8 mouse cellular contexts compared by ENCODE assay signal in genomic region chr9:31082054-31082666, GRCm38 (mm10). TPM values are rescaled to one million over a fixed set of nuclear protein-coding genes. Genes with fewer than 3 reads are reported as not detected.
DNase-seq lines count a peak whose midpoint lies in the region; ATAC-seq and TF ChIP-seq lines count a peak whose summit lies in the region.

No protein-coding gene starts in this region.

- TF ChIP-seq CTCF in CH12.LX (conservative IDR thresholded peaks at IDR 0.05 in 1 of 2, IDR thresholded peaks at IDR 0.05 in 1 of 2; ENCODE audit: low read depth in 2 of 2, low read length in 2 of 2) = peak; percentile 76 to 93
- TF ChIP-seq CTCF in liver, embryonic 14.5 days (IDR thresholded peaks at IDR 0.05; ENCODE audit: low read depth) = peak; percentile 88
- peak; percentile 80; the same call in 1 of the 2 replicates for TF ChIP-seq CTCF in testis, adult 2 months (IDR thresholded peaks at IDR 0.05; ENCODE audit: control insufficient read depth, insufficient read depth, insufficient replicate concordance, low read depth, low read length)

- peak overlapping the region; percentile 9 to 54 (median 47) for H3K4me3 ChIP-seq in CH12.LX (replicated peaks in 1 of 3; ENCODE audit: low read depth in 2 of 3, low read length in 2 of 3, poor library complexity in 1 of 3)
- no peak overlapping the region for H3K4me3 ChIP-seq in heart, embryonic 15.5 days
- H3K4me3 ChIP-seq in liver, embryonic 14.5 days (ENCODE audit: insufficient read depth in 1 of 2, low read depth in 2 of 2, low read length in 2 of 2) = no peak overlapping the region
- H3K4me3 ChIP-seq in neural tube, embryonic 14.5 days (ENCODE audit: low read depth, low read length) = no peak overlapping the region; the same call in 1 of the 2 replicates
- no peak overlapping the region for H3K4me3 ChIP-seq in testis, adult 2 months (ENCODE audit: control insufficient read depth, low read depth, low read length)

- H3K9ac ChIP-seq in CH12.LX (ENCODE audit: insufficient read depth, low read depth) = no peak overlapping the region
- no peak overlapping the region for H3K9ac ChIP-seq in heart, embryonic 15.5 days
- H3K9ac ChIP-seq in liver, embryonic 14.5 days (replicated peaks) = no peak overlapping the region
- H3K9ac ChIP-seq in neural tube, embryonic 14.5 days (replicated peaks; ENCODE audit: low read depth, low read length) = no peak overlapping the region; the same call in 1 of the 2 replicates

- no peak for TF ChIP-seq EP300 in CH12.LX (IDR thresholded peaks at IDR 0.05; ENCODE audit: low read length)
- TF ChIP-seq EP300 in liver, embryonic 14.5 days (IDR thresholded peaks at IDR 0.05; ENCODE audit: low read depth) = no peak

- dilution Hi-C loops in CH12.LX (cut with MboI; ENCODE audit: extremely low pct_ligation_motif_present, extremely low pct_unique_long_range_greater_than_20kb, low sequenced_read_pairs) = no loop called here

- DNase-seq in CH12.LX (ENCODE audit: extremely low read depth) = peak; percentile 85
- DNase-seq in c-Kit-negative CD71-positive TER-119-positive erythroid progenitor cells, embryonic 14.5 days (ENCODE audit: low read depth, low spot score) = peak; percentile 45
- peak; percentile 18 for DNase-seq in fibroblast of lung, adult 2 months (ENCODE audit: low read depth)
- peak; percentile 75 for DNase-seq in kidney, postnatal 14 days
- DNase-seq in liver, embryonic 14.5 days (ENCODE audit: low read depth in 3 of 3, low spot score in 3 of 3) = peak; percentile 38 to 44 (median 41)

- H3K27me3 ChIP-seq in CH12.LX (replicated peaks) = no peaks in the 10 kb centered on the region
- peaks cover 20% of the 10 kb centered on the region for H3K27me3 ChIP-seq in heart, embryonic 15.5 days
- H3K27me3 ChIP-seq in liver, embryonic 14.5 days (ENCODE audit: control insufficient read depth, insufficient read depth, low read length) = no peaks in the 10 kb centered on the region
- no peaks in the 10 kb centered on the region for H3K27me3 ChIP-seq in neural tube, embryonic 14.5 days (ENCODE audit: control insufficient read depth, insufficient read depth, low read length)
- H3K27me3 ChIP-seq in testis, adult 2 months (ENCODE audit: control insufficient read depth, insufficient read depth, low read length) = no peaks in the 10 kb centered on the region

- no peak for ATAC-seq in heart, embryonic 15.5 days (replicated peaks; ENCODE audit: insufficient number of reproducible peaks, insufficient read depth, low FRiP score, low read depth)
- ATAC-seq in liver, embryonic 14.5 days (ENCODE audit: insufficient read depth) = no peak
- ATAC-seq in neural tube, embryonic 14.5 days (ENCODE audit: low read depth) = peak; percentile 62; the same call in 1 of the 2 replicates

- TF ChIP-seq POLR2A in CH12.LX (IDR thresholded peaks at IDR 0.05; ENCODE audit: low read depth, low read length) = 0 out of 2 replicates have a peak, but pooled peaks have one; percentile 25
- no peak for TF ChIP-seq POLR2A in testis, adult 2 months (IDR thresholded peaks at IDR 0.05; ENCODE audit: control insufficient read depth, low read depth, low read length)

- H3K79me2 ChIP-seq in CH12.LX (replicated peaks; ENCODE audit: control insufficient read depth, extremely low read depth, insufficient read depth, poor library complexity, severe bottlenecking) = no peaks in the 10 kb centered on the region

- peak overlapping the region; percentile 5 for H3K4me2 ChIP-seq in CH12.LX (ENCODE audit: insufficient read depth, low read depth, poor library complexity, severe bottlenecking)
- H3K4me2 ChIP-seq in heart, embryonic 15.5 days = peak overlapping the region; percentile 27
- H3K4me2 ChIP-seq in liver, embryonic 14.5 days (ENCODE audit: low read depth) = no peak overlapping the region
- H3K4me2 ChIP-seq in neural tube, embryonic 14.5 days (ENCODE audit: low read depth, low read length) = peak overlapping the region; percentile 49

- no peaks in the 10 kb centered on the region for H3K9me3 ChIP-seq in CH12.LX (replicated peaks; ENCODE audit: low read length)
- no peaks in the 10 kb centered on the region for H3K9me3 ChIP-seq in heart, embryonic 15.5 days (replicated peaks)
- no peaks in the 10 kb centered on the region for H3K9me3 ChIP-seq in liver, embryonic 14.5 days (ENCODE audit: control insufficient read depth, low read length)
- no peaks in the 10 kb centered on the region for H3K9me3 ChIP-seq in neural tube, embryonic 14.5 days (ENCODE audit: control insufficient read depth, low read length)

- H3K27ac ChIP-seq in CH12.LX (ENCODE audit: insufficient read depth, low read depth) = no peak overlapping the region
- H3K27ac ChIP-seq in heart, embryonic 15.5 days = no peak overlapping the region
- H3K27ac ChIP-seq in liver, embryonic 14.5 days = no peak overlapping the region
- H3K27ac ChIP-seq in neural tube, embryonic 14.5 days (ENCODE audit: low read depth, low read length) = no peak overlapping the region
- H3K27ac ChIP-seq in testis, adult 2 months (ENCODE audit: control insufficient read depth, insufficient read depth, low read depth, low read length) = no peak overlapping the region

- in situ Hi-C loops in CH12.LX (cut with MboI; ENCODE audit: low pct_ligation_motif_present, low pct_unique_long_range_greater_than_20kb, low sequenced_read_pairs) = no loop called here

- 10% methylated on average over 15 of the region's 15 CpGs for WGBS in heart, embryonic 15.5 days
- 12% methylated on average over 15 of the region's 15 CpGs for WGBS in liver, embryonic 14.5 days (ENCODE audit: insufficient replicate concordance)
- 5% methylated on average over 15 of the region's 15 CpGs for WGBS in neural tube, embryonic 14.5 days

- peaks cover 0 to 8% of the 10 kb centered on the region in 2 experiments for H3K36me3 ChIP-seq in CH12.LX (replicated peaks in 1 of 2; ENCODE audit: control insufficient read depth in 1 of 2, insufficient read depth in 1 of 2, low read length in 1 of 2)
- no peaks in the 10 kb centered on the region for H3K36me3 ChIP-seq in heart, embryonic 15.5 days
- no peaks in the 10 kb centered on the region for H3K36me3 ChIP-seq in liver, embryonic 14.5 days (replicated peaks; ENCODE audit: control insufficient read depth, insufficient read depth, low read depth)
- H3K36me3 ChIP-seq in neural tube, embryonic 14.5 days (ENCODE audit: control insufficient read depth, insufficient read depth, low read length) = no peaks in the 10 kb centered on the region
- no peaks in the 10 kb centered on the region for H3K36me3 ChIP-seq in testis, adult 2 months (ENCODE audit: control insufficient read depth, insufficient read depth, low read length)

- peaks cover 0 to 10% of the 10 kb centered on the region in 2 experiments; a peak in 2 of 4 replicates for H3K4me1 ChIP-seq in CH12.LX (ENCODE audit: control insufficient read depth in 1 of 2, insufficient read depth in 2 of 2)
- H3K4me1 ChIP-seq in heart, embryonic 15.5 days (replicated peaks) = peaks cover 10% of the 10 kb centered on the region
- 0 out of 4 replicates have a peak, but pooled peaks cover 0 to 3% of the 10 kb centered on the region in 2 experiments for H3K4me1 ChIP-seq in liver, embryonic 14.5 days (replicated peaks; ENCODE audit: control insufficient read depth in 2 of 2, insufficient read depth in 2 of 2, low read length in 1 of 2)
- no peaks in the 10 kb centered on the region for H3K4me1 ChIP-seq in neural tube, embryonic 14.5 days (ENCODE audit: control insufficient read depth, insufficient read depth, low read length)
- H3K4me1 ChIP-seq in testis, adult 2 months (ENCODE audit: control insufficient read depth, insufficient read depth, low read length) = no peaks in the 10 kb centered on the region

- peak; percentile 93 for TF ChIP-seq RAD21 in CH12.LX (IDR thresholded peaks at IDR 0.05; ENCODE audit: low read depth, low read length)

TF ChIP-seq in CH12.LX, 34 proteins besides CTCF, POLR2A, EP300 and RAD21:
- TF ChIP-seq MEF2A (IDR thresholded peaks at IDR 0.05; ENCODE audit: borderline replicate concordance, low read depth, low read length) (no peak), MYC (IDR thresholded peaks at IDR 0.05; ENCODE audit: low read depth, low read length) (peak; percentile 79), CHD1 (IDR thresholded peaks at IDR 0.05; ENCODE audit: low read depth, low read length) (no peak), TBP (conservative IDR thresholded peaks at IDR 0.05; ENCODE audit: low read depth, low read length) (peak; percentile 64; the same call in 1 of the 2 replicates), NELFE (IDR thresholded peaks at IDR 0.05; ENCODE audit: low read depth, low read length) (0 out of 2 replicates have a peak, but pooled peaks have one; percentile 40), SMC3 (IDR thresholded peaks at IDR 0.05; ENCODE audit: low read depth, low read length) (peak; percentile 75), MAX (IDR thresholded peaks at IDR 0.05; ENCODE audit: low read length) (peak; percentile 56; the same call in 1 of the 2 replicates)

RNA-seq across cellular contexts. Expression of gene St14, which starts 49.5 kb away (rescaled TPM):
- total RNA-seq in CH12.LX (2012; rRNA removed) (8.9 and 10.9 TPM in 2 replicates), CH12.LX (2014; rRNA removed) (4.3 and 5.2 TPM in 2 replicates)
- polyA plus RNA-seq in CH12.LX (2012; ENCODE audit: insufficient read length, low read depth) = 8.6 and 9.6 TPM in 2 replicates
- polyA plus RNA-seq in heart, embryonic 15.5 days (2015; fragmentation: Nextera tagmentation; extraction: Ambion mirVana) = 2.2 and 6.6 TPM in 2 replicates
- polyA plus RNA-seq in liver, embryonic 14.5 days (2012; rRNA removed) = 0.22 and 0.37 TPM in 2 replicates
- 0.14 and 0.33 TPM in 2 replicates for polyA plus RNA-seq in liver, embryonic 14.5 days (2014; fragmentation: Nextera tagmentation; extraction: Ambion mirVana)
- polyA plus RNA-seq in neural tube, embryonic 14.5 days (2014; fragmentation: Nextera tagmentation; extraction: Ambion mirVana) = 0.20 and 0.49 TPM in 2 replicates
- polyA plus RNA-seq in testis, adult 2 months (2012; rRNA removed) = 0.14 and 2.5 TPM in 2 replicates

RNA-seq across cellular contexts. Expression of gene Zbtb44, which starts 51.7 kb away (rescaled TPM):
- total RNA-seq in CH12.LX (2012; rRNA removed) (9.1 and 10.3 TPM in 2 replicates), CH12.LX (2014; rRNA removed) (14.3 and 16.8 TPM in 2 replicates)
- polyA plus RNA-seq in CH12.LX (2012; ENCODE audit: insufficient read length, low read depth) = 13.4 and 14.0 TPM in 2 replicates
- 7.4 and 8.3 TPM in 2 replicates for polyA plus RNA-seq in heart, embryonic 15.5 days (2015; fragmentation: Nextera tagmentation; extraction: Ambion mirVana)
- 3.0 and 4.0 TPM in 2 replicates for polyA plus RNA-seq in liver, embryonic 14.5 days (2012; rRNA removed)
- 5.6 and 6.3 TPM in 2 replicates for polyA plus RNA-seq in liver, embryonic 14.5 days (2014; fragmentation: Nextera tagmentation; extraction: Ambion mirVana)
- 3.6 and 5.7 TPM in 2 replicates for polyA plus RNA-seq in neural tube, embryonic 14.5 days (2014; fragmentation: Nextera tagmentation; extraction: Ambion mirVana)
- polyA plus RNA-seq in testis, adult 2 months (2012; rRNA removed) = 35.8 and 40.7 TPM in 2 replicates

Comparison
In these comparisons a context has a peak if more than half of its experiments do, and no peak if none do; other contexts are left out.
1. DNase-seq: peak in every context shown above with its lines; median percentile 85 in CH12.LX; 75 in kidney, postnatal 14 days; 45 in c-Kit-negative CD71-positive TER-119-positive erythroid progenitor cells, embryonic 14.5 days; 41 in liver, embryonic 14.5 days; 18 in fibroblast of lung, adult 2 months.
2. H3K4me3 ChIP-seq: peak in CH12.LX (3 of 3); none in heart, embryonic 15.5 days (single experiment), liver, embryonic 14.5 days (0 of 2), neural tube, embryonic 14.5 days (single experiment) and testis, adult 2 months (single experiment).
3. Peak in every context shown above with its lines, with median percentiles within 50 percentile points of each other: CTCF ChIP-seq.